Mouse (Mus musculus) natural killer cell, adult 2 months (primary cell): ENCODE measurements at regions not wholly inside any gene's neighbourhood (a gene's known extent, or its start where the extent isn't known, plus 50 kb on each side); places are given as distances from the start of the nearest gene placed in this dataset.
"Not testable (repeated sequence)": the region's sequence is repeated elsewhere in the genome, so short reads cannot be mapped to it uniquely, and the experiment has no call there.

Experiments used
- DNase-seq, 2 experiments: peaks; one replicate each; pipeline ENCODE4 v3.0.0; 2022; ENCODE audit warnings: low spot score in 2 of 2

DNA sequence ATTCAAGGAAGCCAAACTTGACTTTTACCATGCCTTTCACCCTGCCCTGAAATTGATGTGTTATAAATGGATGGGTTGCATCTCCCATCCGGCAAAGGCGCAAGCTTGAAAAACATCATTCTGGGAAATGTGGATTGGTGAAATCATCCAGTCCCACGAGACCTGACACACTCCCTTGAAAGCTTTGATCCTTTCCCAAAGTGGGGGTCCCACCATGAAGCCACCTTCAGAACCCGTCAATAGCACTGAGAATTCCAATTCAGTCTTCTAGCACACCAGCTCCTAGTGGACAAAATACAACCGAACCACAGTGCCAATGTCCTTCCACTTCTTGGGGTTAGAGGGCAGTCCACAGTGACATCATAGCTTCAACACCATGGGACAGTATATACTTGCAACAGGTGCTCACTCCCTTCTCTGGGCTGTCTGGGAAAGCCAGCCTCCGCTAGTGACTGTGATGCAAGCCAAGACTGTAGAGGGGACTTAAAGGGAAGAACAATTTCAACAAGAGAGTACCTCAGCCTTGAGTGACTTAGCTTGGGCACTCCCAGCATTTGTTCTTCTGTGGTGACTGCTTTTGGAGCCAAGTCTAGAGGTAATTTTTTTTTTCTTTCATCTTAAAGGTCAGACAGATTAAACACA, 126.6 kb upstream of the Gmds start:
- DNase-seq = no peak

- DNase-seq = no peak
Observed at GRCm38 (mm10) chr13:32454419-32455146, 116.0 kb upstream of the Gmds start.

DNA sequence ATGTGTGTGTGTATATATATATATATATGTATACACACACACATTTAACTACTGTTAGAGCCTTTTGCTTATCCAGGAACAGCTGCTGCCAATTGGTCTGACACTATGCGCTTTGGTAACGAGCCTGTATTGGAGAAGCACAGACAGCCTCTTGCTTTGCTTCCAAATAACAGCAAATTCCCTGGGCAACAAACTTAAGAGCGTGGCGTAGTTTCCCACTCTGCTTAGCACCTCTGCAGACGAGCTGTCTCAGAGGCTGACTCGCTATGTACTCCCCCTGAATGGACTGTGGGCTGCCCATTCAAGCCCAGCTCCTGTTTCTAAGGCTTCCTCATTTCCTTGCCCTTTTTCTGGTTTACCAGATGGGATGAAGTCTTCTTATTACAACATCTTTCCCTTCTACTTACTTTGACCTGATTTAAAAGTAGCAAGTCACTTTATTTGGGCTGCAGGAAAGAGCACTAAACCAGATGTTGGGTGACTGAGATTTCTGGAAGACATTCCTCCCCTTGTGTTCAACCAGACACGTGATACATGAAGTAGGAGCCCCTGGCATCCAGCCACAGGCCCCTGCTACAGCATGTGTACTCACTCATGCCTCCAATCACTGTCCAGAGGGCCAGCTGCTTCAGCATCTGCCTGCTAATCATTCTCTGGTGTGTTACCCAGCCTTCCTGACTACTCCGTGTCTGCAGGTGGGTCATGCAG, 111.3 kb upstream of the Gmds start:
- no peak for DNase-seq

- DNase-seq = no peak
Observed at GRCm38 (mm10) chr13:32444531-32444930, 106.0 kb upstream of the Gmds start.

GRCm38 (mm10) chr13:32442025-32442424, 103.5 kb upstream of the Gmds start:
- DNase-seq = no peak

DNA sequence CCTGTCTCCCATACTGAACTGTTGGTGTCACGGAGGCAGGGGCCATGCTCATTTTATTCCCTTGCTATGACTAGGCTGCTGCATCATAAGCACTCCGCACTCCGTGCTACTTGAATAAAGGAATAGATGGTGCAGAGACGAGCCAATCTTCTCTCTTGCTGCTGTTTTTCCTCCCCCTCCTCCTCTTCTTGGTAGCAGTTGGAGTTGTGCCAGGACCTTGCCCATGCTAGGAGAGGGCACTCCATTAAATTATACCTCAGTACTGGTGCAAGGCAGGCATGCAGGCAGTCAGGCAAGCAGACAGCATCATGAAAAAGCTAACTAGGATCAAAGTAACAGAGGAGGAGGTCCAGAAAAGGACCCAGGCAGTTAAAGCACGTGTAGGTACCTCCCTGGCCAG, 96.6 kb upstream of the Gmds start:
- DNase-seq = no peak

GRCm38 (mm10) chr13:32428482-32428881, 89.9 kb upstream of the Gmds start:
- no peak for DNase-seq

DNA sequence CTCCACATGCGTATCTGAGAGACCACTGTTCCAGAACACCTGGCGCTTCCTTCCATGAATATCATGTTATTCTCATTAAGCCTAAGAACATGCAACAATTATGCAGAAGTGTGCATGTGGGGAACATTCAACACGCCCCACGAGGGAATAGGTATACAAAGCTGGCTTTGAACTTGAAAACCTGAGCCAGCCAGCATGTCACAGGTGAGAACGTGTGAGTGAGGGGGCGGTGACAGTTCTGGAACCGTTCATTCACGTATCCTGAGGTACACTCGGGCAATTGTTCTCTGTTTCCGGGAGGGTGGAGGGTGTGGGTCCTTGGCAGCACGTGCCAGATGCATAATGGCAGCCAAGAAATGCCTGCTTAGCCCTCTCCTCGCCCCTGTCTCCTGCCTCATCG, 88.4 kb upstream of the Gmds start:
- DNase-seq = no peak

DNA sequence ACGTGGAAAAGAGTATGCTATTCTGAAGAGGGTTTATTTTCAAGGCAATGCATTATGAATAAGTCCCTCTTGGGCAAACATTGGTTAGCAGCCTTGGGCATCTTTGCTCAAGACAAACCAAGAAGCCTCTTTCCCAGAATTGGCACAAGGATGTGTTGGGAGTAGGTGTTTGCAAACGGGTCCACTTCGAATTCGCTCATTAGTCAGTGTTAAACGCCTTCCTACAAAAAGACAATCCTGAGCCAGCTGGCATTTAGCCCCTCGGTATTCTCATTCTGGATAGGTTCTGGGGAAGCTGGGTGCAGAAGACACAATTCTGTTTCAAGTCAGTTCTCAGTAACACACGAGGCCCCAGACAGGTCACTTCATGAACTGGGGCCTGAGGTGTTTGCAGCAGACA, 87.7 kb upstream of the Gmds start:
- DNase-seq = no peak

GRCm38 (mm10) chr13:32424543-32424942, 86.0 kb upstream of the Gmds start:
- DNase-seq = not testable (repeated sequence)

DNA sequence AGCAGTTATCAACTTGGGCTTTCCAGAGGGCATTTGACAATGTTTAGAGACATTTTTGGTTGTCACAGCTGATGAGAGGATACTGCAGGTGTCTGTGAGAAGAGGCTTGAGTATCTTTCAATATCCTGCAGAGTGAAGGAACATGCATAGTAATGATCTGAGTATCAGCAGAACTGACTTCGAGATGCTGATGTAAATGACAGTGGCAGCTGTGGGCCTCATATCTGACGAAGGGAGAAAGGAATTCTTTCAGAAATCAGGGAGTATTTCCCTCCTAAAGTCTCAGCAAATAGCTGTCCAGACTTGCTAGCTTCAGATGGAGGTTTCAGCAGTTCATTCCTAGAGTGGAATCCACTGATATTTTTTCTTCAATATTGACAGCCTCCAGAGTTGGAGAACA, 83.9 kb upstream of the Gmds start:
- no peak for DNase-seq

GRCm38 (mm10) chr13:32419326-32419725, 80.8 kb upstream of the Gmds start:
- DNase-seq = no peak

DNA sequence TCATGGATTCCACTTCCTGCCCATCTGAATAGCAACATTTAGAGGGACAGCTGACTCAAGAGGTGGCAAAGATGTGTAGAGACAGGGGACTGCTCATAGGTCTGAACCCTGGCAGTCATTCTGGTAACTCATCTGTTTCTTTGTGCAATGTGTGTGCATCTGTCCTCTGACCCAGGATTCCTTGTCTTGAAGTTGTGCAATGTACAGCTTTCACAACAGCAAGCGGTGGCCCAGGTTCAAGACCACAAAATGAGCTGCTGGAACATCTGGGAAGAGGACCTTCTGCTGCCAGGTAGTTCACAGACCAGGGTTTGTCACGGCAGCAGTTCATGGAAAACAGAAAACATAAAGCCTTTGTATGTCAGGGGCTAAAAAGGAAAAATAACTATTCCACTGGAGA, 80.1 kb upstream of the Gmds start:
- DNase-seq = no peak

DNA sequence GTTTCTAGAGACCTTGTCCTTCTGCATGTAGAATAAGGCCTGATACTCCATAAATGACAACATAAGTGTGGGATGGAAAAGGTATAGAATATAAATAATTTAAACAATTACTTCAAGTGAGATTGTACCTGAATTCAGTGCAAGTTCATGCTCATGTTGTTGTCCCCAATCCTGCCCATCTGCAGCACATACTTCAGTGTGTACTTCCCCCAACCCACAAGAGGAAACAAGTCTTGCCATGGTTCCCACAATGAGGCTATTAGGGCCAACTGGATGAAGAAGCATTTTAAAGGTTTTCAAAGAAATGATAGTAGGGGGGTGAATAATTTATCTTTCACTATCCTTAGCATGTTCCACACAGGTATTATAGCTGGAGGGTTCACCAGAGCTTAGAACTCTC, 79.4 kb upstream of the Gmds start:
- DNase-seq = no peak

DNA sequence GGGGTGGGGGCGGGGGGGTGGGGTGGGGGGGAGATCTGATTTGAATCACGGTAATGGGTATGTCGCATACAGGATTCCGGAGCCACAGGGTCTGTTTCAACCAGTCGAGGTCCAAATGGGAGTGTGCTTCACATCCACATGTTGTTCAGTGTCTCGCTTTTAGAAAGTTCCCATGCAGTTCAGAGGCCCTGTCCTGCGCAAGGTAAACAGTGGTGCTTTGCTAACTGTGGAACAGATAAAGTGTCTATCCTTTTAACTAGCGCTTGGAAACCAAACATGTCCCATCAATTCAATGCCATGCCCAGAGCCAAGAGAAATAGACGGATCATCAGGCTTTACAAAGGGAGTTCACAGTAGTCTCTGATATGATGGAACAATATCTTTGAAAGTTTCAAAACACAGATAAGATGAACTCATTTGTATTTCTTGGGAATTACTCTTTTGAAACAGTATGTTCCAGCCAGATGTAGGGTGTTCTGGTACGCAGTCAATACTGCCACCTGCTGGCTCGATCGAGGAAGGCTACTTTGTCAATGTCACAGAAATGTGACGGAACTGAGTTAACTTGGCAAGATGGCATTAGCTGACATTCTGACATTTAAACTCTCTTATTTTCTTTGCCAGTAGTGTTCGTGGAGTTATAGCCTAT, 72.9 kb upstream of the Gmds start:
- peak in 1 of 2 experiments; percentile 37 for DNase-seq

- no peak for DNase-seq
Observed at GRCm38 (mm10) chr13:32410065-32410464, 71.5 kb upstream of the Gmds start.

DNA sequence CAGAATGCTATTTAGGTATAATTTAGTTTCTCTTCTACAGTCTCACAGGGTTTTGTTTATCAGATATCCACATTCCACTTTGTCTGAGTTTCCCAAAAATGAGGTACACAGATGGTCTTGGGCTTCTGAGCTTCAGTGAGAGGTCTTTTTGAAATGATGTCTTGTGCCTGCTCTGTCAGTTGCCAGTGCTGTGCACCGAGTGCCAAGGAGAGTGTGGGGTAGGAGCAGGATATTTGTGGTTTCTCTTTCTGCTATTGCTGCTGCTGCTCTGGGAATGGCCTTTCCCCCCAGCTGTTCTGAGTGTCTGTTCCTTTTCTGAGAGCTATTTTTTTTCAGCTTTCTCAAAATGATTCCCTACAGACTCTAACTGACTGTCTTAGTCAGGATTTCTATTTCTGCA, 60.1 kb upstream of the Gmds start:
- no peak for DNase-seq
